Mouse (Mus musculus): Measurements from ENCODE around the gene St3gal5. TPM values are rescaled to one million over a fixed set of nuclear protein-coding genes. Genes with fewer than 3 reads are reported as not detected.
"Not testable (repeated sequence)": the region's sequence is repeated elsewhere in the genome, so short reads cannot be mapped to it uniquely, and the experiment has no call there.

St3gal5 gene
- polyA plus RNA-seq (2012; ENCODE audit: insufficient read depth, low replicate concordance), result 10.8 and 22.3 TPM in 2 replicates

DNA sequence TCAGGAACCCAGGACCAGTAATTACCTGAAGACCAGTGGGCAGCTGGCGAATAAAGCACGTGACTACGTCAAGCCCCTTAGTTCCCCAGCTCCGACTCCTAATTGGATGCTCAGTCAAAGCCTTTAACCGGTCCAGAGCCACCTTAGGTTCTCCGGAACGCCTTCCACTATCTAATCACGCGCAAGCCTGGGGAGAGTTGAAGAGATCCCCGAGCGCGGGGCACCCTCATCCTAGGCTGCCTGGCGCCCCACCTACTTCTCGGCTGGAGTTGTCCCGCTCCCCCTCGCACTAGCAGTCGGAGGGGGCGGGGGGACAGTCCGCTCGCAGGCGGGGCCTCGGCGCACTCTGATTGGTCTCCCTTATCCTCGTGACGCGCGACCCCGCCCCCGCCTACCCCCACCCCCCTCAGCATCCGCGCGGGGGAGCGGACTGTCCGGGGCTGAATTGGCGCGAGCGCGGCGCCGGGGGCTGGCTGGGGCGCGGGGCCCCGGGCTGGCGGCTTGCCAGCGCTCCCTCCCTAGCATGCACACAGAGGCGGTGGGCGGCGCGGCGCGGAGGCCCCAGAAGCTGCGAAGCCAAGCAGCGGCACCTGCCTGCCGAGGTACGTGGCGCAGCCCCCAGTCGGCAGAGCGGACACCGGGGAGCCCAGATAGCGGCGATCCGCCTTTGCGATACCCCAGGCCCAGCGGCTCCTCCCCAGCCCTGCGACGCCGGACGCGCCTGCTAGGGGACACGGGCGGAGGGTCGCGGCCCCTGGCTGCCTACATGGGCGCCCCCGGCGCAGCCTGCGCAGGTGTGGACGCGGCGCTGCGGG lies at the start of gene St3gal5:
Gene St3gal5 (plus strand): TSS at position 412 of the 815 bp plus-strand sequence.
- H3K9me3 ChIP-seq, result no peaks in the 10 kb centered on the region
- no peak for TF ChIP-seq GATA1 (IDR thresholded peaks at IDR 0.05; ENCODE audit: borderline replicate concordance, low read length)
- no peak for TF ChIP-seq FLI1 (IDR thresholded peaks at IDR 0.05; ENCODE audit: low read length)
- no peaks in the 10 kb centered on the region for H3K36me3 ChIP-seq (replicated peaks; ENCODE audit: low read length)
- H3K27me3 ChIP-seq (replicated peaks), result peaks cover 20% of the 10 kb centered on the region
- peaks cover 85% of the 10 kb centered on the region for H3K4me1 ChIP-seq
- peak within 1 kb of the TSS; percentile 95 for H3K4me3 ChIP-seq (replicated peaks)

DNA sequence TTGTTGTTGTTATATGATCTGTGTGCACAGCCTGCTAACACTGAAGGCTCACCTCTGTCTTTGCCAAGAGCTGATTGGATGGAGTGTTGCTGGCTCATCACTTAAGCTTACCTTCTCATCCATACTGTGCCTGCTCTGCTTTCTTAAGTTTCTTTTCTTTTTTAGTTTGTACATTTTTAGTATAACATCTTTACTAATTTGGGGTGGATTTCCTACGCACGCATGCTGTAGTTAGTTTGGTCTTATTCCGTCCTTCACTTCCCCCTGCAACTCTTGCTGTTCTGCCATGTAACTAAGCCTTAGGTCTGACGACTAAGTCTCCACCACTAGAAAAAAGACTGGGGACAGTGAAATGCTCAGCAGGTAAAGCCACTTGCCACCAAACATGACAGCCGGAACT lies 48.7 kb upstream of the St3gal5 start:
- no peaks in the 10 kb centered on the region for H3K9me3 ChIP-seq
- H3K36me3 ChIP-seq (replicated peaks; ENCODE audit: low read length), result no peaks in the 10 kb centered on the region
- H3K4me1 ChIP-seq, result peaks cover 55% of the 10 kb centered on the region
- no peak overlapping the region for H3K4me3 ChIP-seq (replicated peaks)
- no peak for TF ChIP-seq GATA1 (IDR thresholded peaks at IDR 0.05; ENCODE audit: borderline replicate concordance, low read length)
- TF ChIP-seq FLI1 (IDR thresholded peaks at IDR 0.05; ENCODE audit: low read length), result no peak
- H3K27me3 ChIP-seq (replicated peaks), result peaks cover 25% of the 10 kb centered on the region

DNA sequence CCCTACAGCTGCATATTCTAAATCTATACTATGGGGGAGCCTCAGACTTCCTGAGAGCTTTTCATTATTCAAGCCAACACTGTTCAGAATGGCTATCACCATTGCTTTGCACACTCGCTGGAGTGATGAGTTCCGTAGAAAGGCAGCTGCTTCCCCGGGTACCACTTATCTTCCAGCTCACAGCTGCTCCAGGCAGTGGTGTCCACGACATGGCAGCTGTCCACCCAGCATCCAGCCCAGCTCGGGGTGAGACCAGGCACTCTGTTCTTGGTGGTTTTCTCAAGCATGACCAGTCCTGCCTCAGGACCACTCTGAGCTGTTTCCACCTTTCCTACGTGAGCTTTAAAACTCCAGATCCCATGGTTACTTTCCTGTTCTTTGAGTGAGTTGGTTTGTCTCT lies 47.5 kb upstream of the St3gal5 start:
- no peaks in the 10 kb centered on the region for H3K9me3 ChIP-seq
- TF ChIP-seq FLI1 (IDR thresholded peaks at IDR 0.05; ENCODE audit: low read length) (no peak), GATA1 (IDR thresholded peaks at IDR 0.05; ENCODE audit: borderline replicate concordance, low read length) (no peak)
- no peaks in the 10 kb centered on the region for H3K36me3 ChIP-seq (replicated peaks; ENCODE audit: low read length)
- H3K4me3 ChIP-seq (replicated peaks), result peak overlapping the region; percentile 40
- H3K27me3 ChIP-seq (replicated peaks), result peaks cover 27% of the 10 kb centered on the region
- peaks cover 55% of the 10 kb centered on the region for H3K4me1 ChIP-seq

DNA sequence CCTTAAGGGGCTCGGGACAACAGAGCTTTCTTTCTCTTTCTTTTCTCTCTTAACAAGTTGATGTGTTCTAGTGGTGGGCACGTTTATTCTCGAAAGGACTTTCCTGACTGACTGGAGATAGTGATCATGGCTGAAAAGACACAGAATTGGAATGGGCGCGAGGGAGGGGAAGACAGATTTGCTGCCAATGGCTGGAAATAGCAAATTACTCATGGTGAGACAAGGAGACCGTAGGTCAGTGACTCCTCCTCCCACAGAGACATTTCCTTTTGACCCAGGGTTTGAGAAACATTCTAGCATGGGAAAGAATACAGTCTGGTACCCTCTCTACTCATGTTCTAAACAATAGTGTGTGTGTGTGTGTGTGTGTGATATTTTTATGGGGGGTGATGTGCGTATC lies 46.6 kb upstream of the St3gal5 start:
- TF ChIP-seq GATA1 (IDR thresholded peaks at IDR 0.05; ENCODE audit: borderline replicate concordance, low read length) (no peak), FLI1 (IDR thresholded peaks at IDR 0.05; ENCODE audit: low read length) (no peak)
- Histone ChIP-seq H3K4me3 (replicated peaks) (peak overlapping the region; percentile 16), H3K4me1 (peaks cover 55% of the 10 kb centered on the region), H3K27me3 (replicated peaks) (peaks cover 28% of the 10 kb centered on the region), H3K9me3 (peaks cover under 1% of the 10 kb centered on the region; the same call in 1 of the 2 replicates), H3K36me3 (replicated peaks; ENCODE audit: low read length) (no peaks in the 10 kb centered on the region)

DNA sequence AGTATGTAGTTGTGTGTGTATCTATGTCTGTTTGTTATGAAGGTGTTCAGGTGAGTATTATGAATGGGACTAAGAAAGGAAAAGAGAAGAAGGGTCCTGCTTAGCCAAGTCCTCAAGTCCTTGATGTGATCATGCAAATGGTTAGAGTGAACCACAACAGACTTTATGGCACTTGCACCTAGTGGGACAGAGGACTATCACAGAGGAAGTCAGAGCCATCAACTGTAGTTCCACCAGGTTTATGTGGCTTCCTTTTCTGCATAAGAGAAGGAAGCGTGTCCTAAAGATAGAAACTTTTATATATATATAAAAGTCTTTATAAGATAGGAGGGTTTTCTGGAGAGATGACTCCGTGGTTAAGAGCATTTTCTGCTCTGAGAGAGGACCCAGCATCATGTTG lies 46.1 kb upstream of the St3gal5 start:
- peak overlapping the region; percentile 56 for H3K4me3 ChIP-seq (replicated peaks)
- no peak for TF ChIP-seq FLI1 (IDR thresholded peaks at IDR 0.05; ENCODE audit: low read length)
- peaks cover 4% of the 10 kb centered on the region; the same call in 1 of the 2 replicates for H3K9me3 ChIP-seq
- peaks cover 59% of the 10 kb centered on the region for H3K4me1 ChIP-seq
- H3K36me3 ChIP-seq (replicated peaks; ENCODE audit: low read length), result no peaks in the 10 kb centered on the region
- H3K27me3 ChIP-seq (replicated peaks), result peaks cover 32% of the 10 kb centered on the region

DNA sequence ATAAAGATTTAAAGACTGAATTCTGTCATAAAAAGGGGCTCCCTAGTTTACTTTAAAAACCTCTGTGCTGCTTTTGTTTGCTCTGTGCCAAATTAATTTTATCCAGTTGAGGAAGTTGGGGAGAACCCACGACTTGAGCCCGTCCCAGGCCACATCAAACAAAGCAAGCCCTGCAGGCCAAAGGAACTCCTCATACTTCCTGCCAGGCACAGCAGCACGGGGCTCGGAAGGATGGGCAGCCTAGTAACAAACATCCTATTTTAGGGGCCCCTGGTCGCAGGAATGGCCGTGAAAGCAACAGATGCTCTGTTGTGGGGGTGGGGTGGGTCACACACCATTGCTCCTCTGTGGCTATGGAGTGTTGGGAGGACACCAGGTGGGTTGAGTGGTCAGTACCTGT lies 45.6 kb upstream of the St3gal5 start:
- peaks cover 62% of the 10 kb centered on the region for H3K4me1 ChIP-seq
- TF ChIP-seq GATA1 (IDR thresholded peaks at IDR 0.05; ENCODE audit: borderline replicate concordance, low read length) (no peak), FLI1 (IDR thresholded peaks at IDR 0.05; ENCODE audit: low read length) (no peak)
- H3K4me3 ChIP-seq (replicated peaks), result peak overlapping the region; percentile 65
- peaks cover 35% of the 10 kb centered on the region for H3K27me3 ChIP-seq (replicated peaks)
- H3K9me3 ChIP-seq, result peaks cover 4% of the 10 kb centered on the region; the same call in 1 of the 2 replicates
- H3K36me3 ChIP-seq (replicated peaks; ENCODE audit: low read length), result no peaks in the 10 kb centered on the region

DNA sequence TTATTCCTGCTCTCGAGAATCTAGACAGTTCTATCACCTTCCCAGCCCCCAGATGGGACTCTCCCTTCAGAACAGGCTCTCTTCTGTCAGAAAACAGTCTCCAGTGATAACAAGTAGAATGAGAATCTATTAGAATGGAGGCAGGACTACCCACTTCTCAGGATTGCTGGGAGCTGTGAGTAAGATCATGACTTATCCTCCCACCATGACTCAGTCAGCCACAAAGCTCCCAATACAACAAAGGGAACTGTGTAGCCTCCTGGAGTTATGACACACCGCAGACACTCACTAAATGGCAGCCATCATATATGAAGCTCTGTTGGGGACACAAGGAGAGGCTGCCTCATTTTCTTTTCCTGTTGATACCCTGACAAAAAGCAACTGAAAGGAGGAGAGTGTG lies 40.8 kb upstream of the St3gal5 start:
- H3K27me3 ChIP-seq (replicated peaks), result peaks cover 47% of the 10 kb centered on the region
- peak overlapping the region; percentile 51 for H3K4me3 ChIP-seq (replicated peaks)
- H3K4me1 ChIP-seq, result peaks cover 23% of the 10 kb centered on the region
- H3K9me3 ChIP-seq, result peaks cover 4% of the 10 kb centered on the region; the same call in 1 of the 2 replicates
- TF ChIP-seq FLI1 (IDR thresholded peaks at IDR 0.05; ENCODE audit: low read length) (no peak), GATA1 (IDR thresholded peaks at IDR 0.05; ENCODE audit: borderline replicate concordance, low read length) (no peak)
- no peaks in the 10 kb centered on the region for H3K36me3 ChIP-seq (replicated peaks; ENCODE audit: low read length)

DNA sequence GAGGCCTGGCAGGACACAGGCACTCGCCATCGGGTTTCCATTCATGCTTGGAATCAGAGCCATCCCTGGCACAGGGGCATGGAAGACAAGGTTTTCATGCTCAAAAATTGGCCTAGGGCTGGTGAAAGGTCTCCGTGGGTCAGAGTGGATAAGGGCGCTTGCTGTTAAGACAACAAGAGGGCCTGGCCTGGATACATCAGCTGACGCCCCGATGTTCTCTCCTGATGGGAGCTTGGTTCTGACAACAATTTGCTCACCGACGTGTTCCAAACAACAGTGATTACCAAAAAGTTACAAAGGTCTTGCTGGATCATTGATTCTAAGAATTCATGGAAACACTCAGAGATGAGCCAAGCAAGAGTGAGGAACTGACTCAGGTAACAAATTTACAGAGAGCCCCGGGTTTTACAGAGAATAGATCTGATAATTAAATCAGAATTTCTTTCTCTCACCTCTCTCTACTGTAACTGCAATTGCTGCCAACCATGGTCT lies 38.9 kb upstream of the St3gal5 start:
- TF ChIP-seq GATA1 (IDR thresholded peaks at IDR 0.05; ENCODE audit: borderline replicate concordance, low read length) (no peak), FLI1 (IDR thresholded peaks at IDR 0.05; ENCODE audit: low read length) (no peak)
- Histone ChIP-seq H3K4me1 (peaks cover 12% of the 10 kb centered on the region), H3K27me3 (replicated peaks) (peaks cover 39% of the 10 kb centered on the region), H3K4me3 (replicated peaks) (no peak overlapping the region), H3K9me3 (peaks cover 4% of the 10 kb centered on the region; the same call in 1 of the 2 replicates), H3K36me3 (replicated peaks; ENCODE audit: low read length) (no peaks in the 10 kb centered on the region)

DNA sequence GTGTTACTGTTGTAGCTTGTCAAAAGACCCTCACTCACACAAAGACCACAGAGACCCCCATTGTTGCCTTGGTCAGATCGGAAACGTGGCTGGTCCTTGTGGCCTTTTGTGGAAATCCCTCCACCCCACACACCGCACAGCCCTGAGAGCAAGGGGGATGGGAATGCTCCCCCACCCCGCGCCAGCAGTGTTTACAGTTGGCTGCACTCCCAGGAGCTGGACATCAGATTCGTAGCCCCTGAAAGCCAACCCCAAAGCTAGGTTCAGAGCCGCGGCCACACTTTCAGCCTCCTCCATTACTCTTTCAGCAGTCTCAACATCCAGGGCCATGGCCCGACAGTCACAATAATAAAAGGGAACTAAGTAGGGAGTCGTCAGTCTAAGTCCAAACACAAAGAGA lies 36.7 kb upstream of the St3gal5 start:
- H3K4me1 ChIP-seq, result peaks cover 12% of the 10 kb centered on the region
- H3K27me3 ChIP-seq (replicated peaks), result peaks cover 33% of the 10 kb centered on the region
- not testable (repeated sequence) for H3K9me3 ChIP-seq; H3K4me3 ChIP-seq (replicated peaks); H3K36me3 ChIP-seq (replicated peaks; ENCODE audit: low read length)

DNA sequence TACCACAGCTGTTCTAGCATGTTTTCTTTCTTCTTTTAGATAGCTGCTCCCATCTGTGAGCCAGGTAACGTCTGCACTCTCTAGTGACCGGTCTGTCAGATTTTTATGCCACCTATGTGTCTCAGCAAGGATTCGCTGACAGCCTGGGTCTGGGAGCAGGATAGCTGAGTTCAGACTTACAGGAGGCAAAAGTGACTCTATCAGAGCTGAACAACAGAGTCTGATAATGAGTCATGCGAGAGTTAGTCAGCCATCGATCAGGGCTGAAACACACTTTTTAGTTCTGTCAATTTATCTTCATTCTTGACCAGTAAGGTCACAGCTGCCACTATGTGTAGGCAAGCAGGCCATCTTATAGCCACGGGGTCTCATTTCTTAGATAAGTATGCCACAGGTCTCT lies 33.7 kb upstream of the St3gal5 start:
- Histone ChIP-seq H3K27me3 (replicated peaks) (peaks cover 21% of the 10 kb centered on the region), H3K4me3 (replicated peaks) (no peak overlapping the region), H3K36me3 (replicated peaks; ENCODE audit: low read length) (no peaks in the 10 kb centered on the region), H3K9me3 (peaks cover 12% of the 10 kb centered on the region), H3K4me1 (no peaks in the 10 kb centered on the region; the same call in 1 of the 2 replicates)
- TF ChIP-seq GATA1 (IDR thresholded peaks at IDR 0.05; ENCODE audit: borderline replicate concordance, low read length) (no peak), FLI1 (IDR thresholded peaks at IDR 0.05; ENCODE audit: low read length) (no peak)

Data from megakaryocyte, embryonic 14.5 days (primary cell).